Mouse (Mus musculus): Measurements from ENCODE around the gene Arfgap3.

- TF ChIP-seq CTCF (IDR thresholded peaks at IDR 0.05; ENCODE audit: extremely low read depth, insufficient read depth, low read length) (no peak), POLR2A (IDR thresholded peaks at IDR 0.05; ENCODE audit: extremely low read depth, insufficient read depth, low read length) (no peak)
Observed at GRCm38 (mm10) chr15:83256491-83256890, 93.6 kb downstream of the Arfgap3 start.

Measured in cortical plate, adult 2 months (tissue).